In the genomic region with DNA sequence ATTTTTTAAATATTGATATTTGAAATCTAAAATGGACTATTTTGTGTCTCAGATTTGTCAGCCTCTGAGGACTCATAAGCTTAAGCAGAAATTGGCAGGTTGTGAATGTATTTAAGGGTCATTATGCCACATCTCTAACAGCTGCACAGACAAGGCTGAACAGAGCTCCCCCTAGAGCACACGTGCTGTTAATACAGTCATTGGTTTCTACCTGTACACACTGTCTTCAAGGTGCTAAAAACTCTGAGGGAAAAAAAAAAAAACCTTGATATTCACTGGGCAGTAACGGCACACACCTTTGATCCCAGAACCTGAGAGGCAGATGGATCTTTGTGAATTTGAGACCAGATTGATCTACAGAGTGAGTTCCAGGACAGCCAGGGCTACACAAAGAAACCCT, we compare ENCODE assay signal across 12 mouse cellular contexts. TPM values are rescaled to one million over a fixed set of nuclear protein-coding genes. Genes with fewer than 3 reads are reported as not detected.
DNase-seq lines count a peak whose midpoint lies in the region; ATAC-seq and TF ChIP-seq lines count a peak whose summit lies in the region.
"Had no signal": no experiment of that assay in that cellular context is flagged by ENCODE, and none has a peak within 500 bp of the region (broad histone marks: within the 10 kb centered on the region; RNA-seq: fewer than 3 reads in every experiment).

No protein-coding gene starts in this region.

- no peak for TF ChIP-seq EP300 in liver, postnatal 0 days (IDR thresholded peaks at IDR 0.05; ENCODE audit: low read depth)

- ATAC-seq in liver, postnatal 0 days, result no peak
- ATAC-seq in liver, embryonic 11.5 days (replicated peaks; ENCODE audit: low FRiP score), result no peak
- ATAC-seq in CD4-positive, CD25-positive, alpha-beta regulatory T cell, adult 4 months, result peak; percentile 74
- ATAC-seq in neutrophil, adult 5-6 weeks (ENCODE audit: extremely low read depth, insufficient number of reproducible peaks, low FRiP score, poor library complexity, severe bottlenecking), result peak; percentile 72; the same call in 1 of the 2 replicates

- no peaks in the 10 kb centered on the region for H3K36me3 ChIP-seq in liver, postnatal 0 days (replicated peaks; ENCODE audit: insufficient read depth, low read length)
- no peaks in the 10 kb centered on the region for H3K36me3 ChIP-seq in liver, embryonic 11.5 days (ENCODE audit: control insufficient read depth, insufficient read depth, low read length)
- no peaks in the 10 kb centered on the region for H3K36me3 ChIP-seq in midbrain, embryonic 10.5 days
- H3K36me3 ChIP-seq: hindbrain, embryonic 15.5 days; neural tube, embryonic 12.5 days had no signal

- peaks cover 14% of the 10 kb centered on the region for H3K4me1 ChIP-seq in liver, postnatal 0 days (ENCODE audit: insufficient read depth)
- peaks cover 18% of the 10 kb centered on the region for H3K4me1 ChIP-seq in liver, embryonic 11.5 days (replicated peaks; ENCODE audit: control insufficient read depth, insufficient read depth, low read length)
- peaks cover 9% of the 10 kb centered on the region for H3K4me1 ChIP-seq in midbrain, embryonic 10.5 days
- H3K4me1 ChIP-seq: neural tube, embryonic 12.5 days had no signal

- intact Hi-C loops in left cerebral cortex, postnatal 25 days (cut with DNase I), result no loop called here

- no peak overlapping the region for H3K4me3 ChIP-seq in liver, postnatal 0 days (ENCODE audit: low read depth, low read length)
- no peak overlapping the region for H3K4me3 ChIP-seq in liver, embryonic 11.5 days (ENCODE audit: low read depth, low read length)
- no peak overlapping the region for H3K4me3 ChIP-seq in midbrain, embryonic 10.5 days
- H3K4me3 ChIP-seq: hindbrain, embryonic 15.5 days; neural tube, embryonic 12.5 days had no signal

- WGBS in liver, postnatal 0 days (ENCODE audit: insufficient replicate concordance), result 36% methylated on average over 2 of the region's 2 CpGs
- 44% methylated on average over 2 of the region's 2 CpGs for WGBS in liver, embryonic 11.5 days
- 46% methylated on average over 2 of the region's 2 CpGs for WGBS in midbrain, embryonic 10.5 days

- H3K27me3 ChIP-seq in liver, postnatal 0 days (ENCODE audit: insufficient read depth, low read length), result no peaks in the 10 kb centered on the region
- H3K27me3 ChIP-seq in liver, embryonic 11.5 days (replicated peaks; ENCODE audit: control insufficient read depth, insufficient read depth, low read length), result no peaks in the 10 kb centered on the region
- no peaks in the 10 kb centered on the region for H3K27me3 ChIP-seq in midbrain, embryonic 10.5 days (ENCODE audit: low read depth, poor library complexity, severe bottlenecking)
- H3K27me3 ChIP-seq: hindbrain, embryonic 15.5 days; neural tube, embryonic 12.5 days had no signal

- H3K9ac ChIP-seq in liver, postnatal 0 days (replicated peaks), result no peak overlapping the region
- no peak overlapping the region for H3K9ac ChIP-seq in liver, embryonic 11.5 days (ENCODE audit: low read depth, low read length)
- H3K9ac ChIP-seq: hindbrain, embryonic 15.5 days; neural tube, embryonic 12.5 days had no signal

- no peak for DNase-seq in liver, postnatal 0 days
- DNase-seq in liver, embryonic 11.5 days (ENCODE audit: low spot score), result no peak
- peak; percentile 52 for DNase-seq in ZHBTc4 (ENCODE audit: low read depth, low spot score)
- no peak for DNase-seq in left cerebral cortex, postnatal 25 days (ENCODE audit: low spot score in 2 of 2)
- DNase-seq in midbrain, embryonic 10.5 days (ENCODE audit: low spot score), result no peak
- DNase-seq: cerebellum, postnatal 36 days; gastrocnemius, postnatal 36 days had no signal

- H3K27ac ChIP-seq in liver, postnatal 0 days (ENCODE audit: low read depth), result no peak overlapping the region
- no peak overlapping the region for H3K27ac ChIP-seq in liver, embryonic 11.5 days (ENCODE audit: low read depth, low read length)
- no peak overlapping the region for H3K27ac ChIP-seq in midbrain, embryonic 10.5 days (replicated peaks)
- H3K27ac ChIP-seq: hindbrain, embryonic 15.5 days; neural tube, embryonic 12.5 days had no signal

- no peak overlapping the region for H3K4me2 ChIP-seq in liver, postnatal 0 days (ENCODE audit: low read depth, low read length)
- H3K4me2 ChIP-seq in liver, embryonic 11.5 days, result no peak overlapping the region
- H3K4me2 ChIP-seq: hindbrain, embryonic 15.5 days; neural tube, embryonic 12.5 days had no signal

- TF ChIP-seq CTCF in liver, postnatal 0 days (IDR thresholded peaks at IDR 0.05; ENCODE audit: low read depth), result peak; percentile 72

- H3K9me3 ChIP-seq in liver, postnatal 0 days (ENCODE audit: low read length), result no peaks in the 10 kb centered on the region
- H3K9me3 ChIP-seq in liver, embryonic 11.5 days (ENCODE audit: control insufficient read depth, low read length), result no peaks in the 10 kb centered on the region
- no peaks in the 10 kb centered on the region for H3K9me3 ChIP-seq in midbrain, embryonic 10.5 days (replicated peaks)
- H3K9me3 ChIP-seq: hindbrain, embryonic 15.5 days; neural tube, embryonic 12.5 days had no signal

RNA-seq across cellular contexts. Expression of a gene that starts 15.9 kb away (rescaled TPM):
- 68.4 and 73.5 TPM in 2 replicates for polyA plus RNA-seq in liver, postnatal 0 days (2015; fragmentation: Nextera tagmentation; extraction: Ambion mirVana)
- 42.3 and 48.3 TPM in 2 replicates for polyA plus RNA-seq in liver, embryonic 11.5 days (2014; fragmentation: Nextera tagmentation; extraction: Ambion mirVana)
- polyA plus RNA-seq in CD4-positive, CD25-positive, alpha-beta regulatory T cell, adult 4 months (2017; shearing (Covaris generic)), result 1 to 10 TPM; 1.1 to 2.1 TPM
- total RNA-seq in neutrophil, adult 5-6 weeks (2017), result 23.6 and 27.4 TPM in 2 replicates
- total RNA-seq in left cerebral cortex, postnatal 25 days (2021), result 10 to 100 TPM; 71.4 to 78.3 TPM
- 42.3 and 45.0 TPM in 2 replicates for polyA plus RNA-seq in midbrain, embryonic 10.5 days (2016; fragmentation: Nextera tagmentation; extraction: Ambion mirVana)

RNA-seq across cellular contexts. Expression of a gene that starts 29.1 kb away (rescaled TPM):
- 0.19 and 0.20 TPM in 2 replicates for polyA plus RNA-seq in liver, postnatal 0 days (2015; fragmentation: Nextera tagmentation; extraction: Ambion mirVana)
- polyA plus RNA-seq in liver, embryonic 11.5 days (2014; fragmentation: Nextera tagmentation; extraction: Ambion mirVana), result 0.14 and 0.22 TPM in 2 replicates
- under 1 TPM in 1 of 2 experiments, not detected in 1; 0.32 TPM for polyA plus RNA-seq in CD4-positive, CD25-positive, alpha-beta regulatory T cell, adult 4 months (2017; shearing (Covaris generic))
- not detected in 2 replicates for total RNA-seq in neutrophil, adult 5-6 weeks (2017)
- not detected for total RNA-seq in left cerebral cortex, postnatal 25 days (2021)
- 0.12 and 0.17 TPM in 2 replicates for polyA plus RNA-seq in midbrain, embryonic 10.5 days (2016; fragmentation: Nextera tagmentation; extraction: Ambion mirVana)
- total RNA-seq: gastrocnemius, postnatal 36 days; layer of hippocampus, postnatal 14 days had no signal

RNA-seq across cellular contexts. Expression of a gene that starts 41.3 kb away (rescaled TPM):
- 20.2 TPM in 2 replicates for polyA plus RNA-seq in liver, postnatal 0 days (2015; fragmentation: Nextera tagmentation; extraction: Ambion mirVana)
- 102 and 105 TPM in 2 replicates for polyA plus RNA-seq in liver, embryonic 11.5 days (2014; fragmentation: Nextera tagmentation; extraction: Ambion mirVana)
- 100 to 1,000 TPM in 1 of 2 experiments, 10 to 100 TPM in 1; 99.1 to 122 TPM for polyA plus RNA-seq in CD4-positive, CD25-positive, alpha-beta regulatory T cell, adult 4 months (2017; shearing (Covaris generic))
- total RNA-seq in neutrophil, adult 5-6 weeks (2017), result 399 and 518 TPM in 2 replicates
- 10 to 100 TPM; 60.7 to 67.6 TPM for total RNA-seq in left cerebral cortex, postnatal 25 days (2021)
- polyA plus RNA-seq in midbrain, embryonic 10.5 days (2016; fragmentation: Nextera tagmentation; extraction: Ambion mirVana), result 79.8 and 89.8 TPM in 2 replicates

Comparison
In these comparisons a context has a peak if more than half of its experiments do, and no peak if none do; other contexts are left out.
1. ATAC-seq: peak in CD4-positive, CD25-positive, alpha-beta regulatory T cell, adult 4 months (single experiment) and neutrophil, adult 5-6 weeks (single experiment); none in liver, postnatal 0 days (single experiment) and liver, embryonic 11.5 days (single experiment).
2. RNA of a gene that starts 15.9 kb away (polyA plus RNA-seq): 68.4 to 73.5 TPM in liver, postnatal 0 days, 42.3 to 48.3 TPM in liver, embryonic 11.5 days and 42.3 to 45.0 TPM in midbrain, embryonic 10.5 days; 1.1 to 2.1 TPM in CD4-positive, CD25-positive, alpha-beta regulatory T cell, adult 4 months; every median in the first group is over 10 times any median in the second.